Mouse (Mus musculus): ENCODE results near the gene Bbs10.
A peak's percentile ranks its signal among the peaks of the same experiment; 100 is the strongest.

Gene Bbs10

DNA sequence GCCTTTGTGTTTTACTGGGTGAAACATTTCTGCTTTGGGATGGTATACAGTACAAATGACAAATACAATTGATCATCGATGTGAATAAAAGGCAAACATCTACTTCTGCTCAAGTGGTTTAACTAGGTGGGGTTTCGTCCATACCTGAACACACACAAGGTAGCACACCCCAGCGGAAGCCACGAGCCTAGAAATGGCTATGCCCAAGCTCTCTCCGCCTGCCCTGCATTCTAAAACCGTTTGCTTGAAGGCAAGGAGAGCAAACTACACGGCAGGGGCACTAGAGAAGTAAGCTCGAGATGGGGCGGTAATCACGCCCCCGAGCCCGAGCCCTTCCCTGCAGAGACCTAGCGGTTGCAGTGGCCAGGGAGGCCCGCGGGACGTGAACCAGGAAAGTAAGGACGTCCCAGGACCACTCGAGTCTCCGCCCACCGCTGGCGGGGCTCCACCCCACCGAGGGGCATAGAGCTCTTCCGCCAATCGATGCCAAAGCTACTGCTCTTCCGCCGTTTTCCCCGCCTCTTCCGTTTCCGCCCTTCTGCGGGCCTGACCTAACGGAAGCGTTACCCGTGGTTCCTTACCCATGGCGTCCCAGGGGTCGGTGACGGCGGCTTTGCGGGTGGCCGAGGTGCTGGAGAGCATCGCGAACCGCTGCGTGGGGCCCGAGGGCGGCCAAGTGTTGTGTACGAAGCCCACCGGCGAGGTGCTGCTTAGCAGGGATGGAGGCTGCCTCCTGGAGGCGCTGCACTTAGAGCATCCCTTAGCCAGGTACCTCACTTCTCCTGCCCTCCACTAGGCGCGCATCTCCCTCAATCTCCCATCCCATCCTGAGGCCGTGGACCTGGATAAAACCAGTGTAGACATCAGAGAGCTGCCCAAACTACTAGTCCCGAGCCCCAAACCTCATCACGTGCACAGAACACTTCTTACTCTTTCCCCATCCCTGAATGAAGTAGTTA is at the start of gene Bbs10:
TSS of gene Bbs10 (plus strand) at position 540 of the 959 bp plus-strand sequence.
- peak; percentile 99 for DNase-seq (ENCODE audit: low read depth, low spot score)

DNA sequence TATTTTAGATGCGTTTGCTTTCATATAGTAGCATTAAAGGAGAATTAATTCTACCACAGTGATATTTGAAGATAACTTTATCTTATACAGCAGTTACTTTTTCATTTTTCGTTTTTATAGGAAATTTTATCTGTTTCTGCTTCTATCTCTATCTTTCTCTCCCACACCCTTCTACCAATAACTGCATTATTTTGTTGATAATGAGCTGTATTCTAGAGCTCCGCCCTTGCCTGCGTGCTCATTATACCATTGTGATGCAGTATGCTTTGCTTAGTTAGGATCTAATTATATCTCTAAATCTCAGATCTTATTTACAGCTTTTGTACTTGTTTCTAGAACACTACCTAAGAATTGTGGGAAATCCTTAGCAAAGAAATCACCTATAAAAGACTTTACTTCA is 48.3 kb upstream of the Bbs10 start:
- no peak for DNase-seq (ENCODE audit: low read depth, low spot score)

DNA sequence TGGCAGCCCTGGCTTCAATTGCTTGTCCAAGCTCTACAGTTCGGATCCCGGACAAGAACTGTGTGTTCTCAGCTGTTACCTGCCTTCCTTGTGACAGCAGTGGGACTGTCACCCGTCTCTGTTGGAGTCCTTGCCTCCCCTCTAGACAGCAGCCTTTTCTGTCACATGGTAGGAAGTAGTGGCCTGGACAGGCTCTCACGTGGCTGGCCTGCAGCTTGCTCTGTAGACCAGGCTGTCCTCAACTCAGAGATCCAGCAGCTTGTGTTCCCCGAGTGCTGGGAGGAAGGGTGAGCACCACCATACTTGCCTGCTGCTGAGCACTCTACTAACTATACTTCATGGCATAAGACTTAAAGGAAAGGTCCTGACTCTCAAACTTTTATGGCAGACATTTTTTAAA is 46.8 kb upstream of the Bbs10 start:
- no peak for DNase-seq (ENCODE audit: low read depth, low spot score)

DNA sequence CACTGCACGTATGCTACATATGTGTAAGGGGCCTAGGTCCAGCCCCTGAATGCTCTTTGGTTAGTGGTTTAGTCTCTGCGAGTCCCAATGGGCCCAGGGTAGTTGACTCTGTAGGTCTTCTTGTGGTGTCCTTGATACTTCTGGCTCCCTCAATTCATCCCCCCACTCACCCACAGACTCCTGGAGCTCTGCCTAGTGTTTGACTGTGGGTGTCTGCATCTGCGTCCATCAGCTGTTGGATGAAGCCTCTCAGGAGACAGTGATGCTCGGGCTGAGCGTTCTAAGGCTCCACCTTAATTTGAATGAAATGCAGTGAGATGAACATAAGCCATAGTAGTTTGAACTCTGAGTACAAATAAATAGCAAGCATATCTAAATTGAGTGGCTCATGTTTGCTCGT is 43.3 kb upstream of the Bbs10 start:
- no peak for DNase-seq (ENCODE audit: low read depth, low spot score)

DNA sequence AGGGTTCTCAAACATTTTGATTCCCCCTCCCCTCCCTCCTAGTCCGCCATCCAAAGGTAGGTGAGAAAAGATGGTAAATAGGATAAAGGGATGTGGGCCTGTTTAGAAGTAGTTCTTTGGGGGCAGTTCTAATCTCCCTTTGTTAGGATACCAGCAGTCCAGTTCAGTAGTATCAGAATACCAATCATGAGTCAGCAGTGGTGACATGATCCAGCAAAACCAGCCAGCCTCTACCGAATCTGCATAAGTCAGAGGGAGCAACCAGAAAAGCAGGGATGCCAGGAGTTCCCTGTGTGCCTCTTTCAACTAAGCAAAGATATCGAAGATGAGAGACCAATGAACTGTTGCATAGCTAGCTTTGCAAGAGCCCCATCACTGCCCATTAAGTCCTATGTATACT is 42.3 kb upstream of the Bbs10 start:
- DNase-seq (ENCODE audit: low read depth, low spot score): no peak

DNA sequence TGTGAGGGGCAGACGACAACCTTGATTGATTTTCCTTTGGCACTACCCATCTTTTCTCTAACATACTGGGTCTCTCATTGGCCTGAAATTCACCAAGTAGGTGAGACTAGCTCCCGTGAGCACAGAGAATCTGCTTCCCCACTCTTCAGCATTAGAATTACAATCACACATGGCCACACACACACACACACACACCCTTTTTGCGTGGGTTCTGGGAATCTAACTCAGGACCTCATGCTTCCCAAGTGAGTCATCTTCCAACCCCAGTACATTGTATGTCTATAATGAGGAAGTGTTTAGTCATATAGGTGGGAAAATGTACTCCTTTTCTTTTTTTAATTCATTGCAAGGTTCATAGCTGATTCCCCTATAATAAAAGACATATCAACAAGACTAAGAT is 41.1 kb upstream of the Bbs10 start:
- DNase-seq (ENCODE audit: low read depth, low spot score): no peak

DNA sequence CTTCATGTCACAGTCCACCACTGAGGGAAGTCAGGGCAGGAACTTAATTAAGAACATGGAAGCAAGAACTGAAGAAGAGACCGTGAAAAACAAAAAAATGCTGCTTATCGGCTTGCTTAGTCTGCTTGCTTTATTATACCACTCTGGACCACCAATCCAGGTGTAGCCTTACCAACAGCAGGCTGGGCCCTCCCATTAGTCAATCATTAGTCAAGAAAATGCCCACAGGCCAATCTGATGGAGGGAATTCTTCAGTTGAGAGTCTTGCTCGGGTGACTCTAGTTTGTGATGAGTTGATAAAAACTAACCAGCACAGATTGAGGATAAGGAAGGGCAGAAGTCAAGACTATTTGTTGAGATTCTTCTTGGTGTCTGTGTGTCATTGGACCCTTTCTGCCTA is 40.2 kb upstream of the Bbs10 start:
- DNase-seq (ENCODE audit: low read depth, low spot score): no peak

DNA sequence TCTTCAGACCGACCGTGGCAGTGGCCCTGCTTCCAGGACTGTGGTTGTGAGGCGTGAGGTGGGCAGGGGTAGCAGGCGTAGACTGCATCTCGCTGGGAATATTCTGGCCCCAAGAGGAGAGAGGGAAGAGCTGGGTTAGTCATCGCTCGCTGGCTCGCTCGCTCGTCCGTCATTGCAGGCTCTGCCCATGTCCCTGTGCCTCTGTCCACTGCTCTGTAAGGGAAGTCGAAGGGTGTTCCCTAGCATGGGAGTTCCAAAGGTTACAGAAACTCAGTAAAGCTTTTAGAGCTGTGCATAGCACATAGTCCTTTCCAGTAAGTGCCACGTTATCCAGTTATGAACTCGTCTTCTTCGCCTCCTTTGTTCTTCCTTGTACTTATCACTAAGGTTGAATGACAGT is 26.8 kb upstream of the Bbs10 start:
- no peak for DNase-seq (ENCODE audit: low read depth, low spot score)

DNA sequence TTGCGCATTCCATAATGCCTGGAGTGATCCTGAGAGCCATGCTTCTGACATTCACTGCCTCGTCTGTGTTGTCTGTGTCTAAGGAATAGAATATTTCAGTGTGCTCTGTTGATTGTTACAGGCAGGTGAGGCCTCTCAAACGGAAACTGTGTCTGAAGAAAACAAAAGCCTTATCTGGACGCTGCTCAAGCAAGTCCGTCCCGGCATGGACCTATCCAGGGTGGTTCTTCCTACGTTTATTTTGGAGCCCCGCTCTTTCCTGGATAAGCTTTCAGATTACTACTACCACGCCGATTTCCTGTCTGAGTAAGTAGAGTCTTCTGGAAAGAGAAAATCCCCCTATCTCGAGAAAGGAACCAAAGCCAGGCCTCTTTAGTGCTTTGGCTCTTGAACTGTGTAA is 25.6 kb upstream of the Bbs10 start:
- DNase-seq (ENCODE audit: low read depth, low spot score): no peak

DNA sequence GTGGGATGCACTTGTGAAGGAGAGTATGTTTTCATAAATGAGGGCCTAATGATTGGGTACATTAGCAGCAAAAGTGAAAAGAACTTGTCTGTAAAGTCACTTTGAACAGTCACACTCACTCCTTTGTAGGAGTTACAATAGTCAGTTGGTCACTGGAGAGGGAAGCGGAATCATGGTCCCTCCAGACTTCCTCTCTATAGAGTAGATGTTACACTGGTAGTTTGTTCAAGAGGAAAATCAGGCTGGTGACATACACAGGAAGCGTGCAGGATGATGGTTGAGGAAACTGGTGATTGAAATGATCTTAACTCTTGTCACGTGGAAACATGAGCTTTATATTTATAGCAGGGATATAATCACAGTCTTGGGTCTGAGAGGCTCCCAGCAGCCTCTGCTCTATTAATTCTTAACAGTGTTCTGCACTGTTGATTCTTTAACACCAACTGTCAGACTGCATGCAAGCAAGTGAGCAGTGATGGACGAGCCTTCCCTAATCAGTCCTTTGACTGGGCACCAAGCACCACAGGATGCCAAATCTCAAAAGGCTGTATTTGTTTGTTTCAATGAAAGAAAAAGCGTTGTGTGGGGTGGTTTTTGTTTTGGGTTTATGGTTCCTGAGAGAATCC is 24.9 kb upstream of the Bbs10 start:
- no peak for DNase-seq (ENCODE audit: low read depth, low spot score)

DNA sequence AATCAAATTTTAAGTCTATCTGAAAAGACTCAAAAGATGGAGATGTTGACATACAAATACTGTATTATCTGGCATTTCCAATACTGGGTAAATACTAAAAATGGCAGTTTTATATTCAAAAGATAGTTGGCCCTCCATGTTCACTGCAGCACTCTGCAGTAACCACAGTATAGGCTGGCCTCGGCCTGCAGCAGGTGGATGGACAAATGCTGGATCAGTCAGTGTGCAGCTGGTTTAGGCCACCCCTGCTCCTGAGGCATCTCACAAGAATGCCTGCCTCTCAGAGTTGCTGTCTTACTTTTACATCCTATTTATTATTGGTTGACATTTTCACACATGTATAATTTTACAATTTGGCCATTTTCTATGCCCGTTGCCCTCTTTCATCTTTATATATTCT is 22.7 kb upstream of the Bbs10 start:
- DNase-seq (ENCODE audit: low read depth, low spot score): no peak

DNA sequence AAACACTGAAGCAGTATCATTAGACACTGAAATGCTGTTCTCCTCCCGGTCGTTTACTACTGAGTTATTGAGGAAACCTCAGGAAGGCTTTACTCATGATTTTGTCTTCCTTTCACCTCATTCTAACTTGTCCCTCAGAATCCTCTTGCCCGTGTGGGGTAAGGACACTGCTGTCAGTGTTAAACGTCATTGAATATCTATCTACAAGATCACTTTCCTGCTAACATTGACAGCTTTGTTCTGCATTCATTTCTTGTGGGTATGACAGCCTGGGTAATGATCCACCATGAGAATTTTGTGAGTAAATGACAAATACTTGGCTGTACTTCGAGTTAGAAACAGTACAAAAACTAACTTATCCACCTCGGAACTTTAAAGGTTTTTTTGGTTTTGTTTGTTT is 848 bp upstream of the Bbs10 start:
- DNase-seq (ENCODE audit: low read depth, low spot score): no peak

DNA sequence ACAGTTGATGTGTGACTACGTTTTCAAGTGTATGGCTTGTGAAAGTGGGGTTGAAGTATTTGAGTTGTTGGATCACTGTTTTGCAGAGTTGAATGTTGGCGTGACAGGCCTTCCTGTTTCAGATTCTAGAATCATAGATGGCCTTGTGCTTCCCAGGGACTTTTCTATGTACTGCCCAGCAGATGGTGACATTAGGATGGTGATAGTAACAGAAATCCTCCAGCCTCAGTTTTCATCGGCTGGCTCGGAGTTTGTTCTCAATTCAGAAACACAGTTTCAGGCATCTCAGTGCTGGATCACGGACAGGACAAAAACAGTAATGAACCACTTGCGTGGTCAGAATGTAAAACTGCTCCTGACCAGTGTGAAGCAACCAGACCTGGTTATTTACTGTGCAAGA is 1.1 kb downstream of the Bbs10 start:
- DNase-seq (ENCODE audit: low read depth, low spot score): peak; percentile 34

DNA sequence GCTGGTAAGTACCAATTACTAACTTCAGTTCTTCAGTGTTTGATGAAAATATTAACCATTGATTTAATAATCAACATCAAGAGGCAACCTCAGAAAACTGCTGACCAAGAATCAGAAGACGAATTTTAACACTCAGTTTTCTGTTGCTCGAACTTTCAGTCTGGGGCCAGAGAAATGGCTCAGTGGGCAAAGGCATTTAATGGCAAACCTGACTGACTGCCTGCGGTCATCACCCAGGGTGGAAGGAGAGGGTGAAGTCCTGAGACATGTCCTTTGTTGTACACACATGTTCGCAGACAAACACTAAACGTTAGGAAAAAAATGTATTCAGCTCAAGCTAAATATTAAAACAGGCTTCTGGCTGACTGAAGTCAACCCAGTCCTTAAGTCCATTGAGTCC is 2.6 kb downstream of the Bbs10 start:
- no peak for DNase-seq (ENCODE audit: low read depth, low spot score)

DNA sequence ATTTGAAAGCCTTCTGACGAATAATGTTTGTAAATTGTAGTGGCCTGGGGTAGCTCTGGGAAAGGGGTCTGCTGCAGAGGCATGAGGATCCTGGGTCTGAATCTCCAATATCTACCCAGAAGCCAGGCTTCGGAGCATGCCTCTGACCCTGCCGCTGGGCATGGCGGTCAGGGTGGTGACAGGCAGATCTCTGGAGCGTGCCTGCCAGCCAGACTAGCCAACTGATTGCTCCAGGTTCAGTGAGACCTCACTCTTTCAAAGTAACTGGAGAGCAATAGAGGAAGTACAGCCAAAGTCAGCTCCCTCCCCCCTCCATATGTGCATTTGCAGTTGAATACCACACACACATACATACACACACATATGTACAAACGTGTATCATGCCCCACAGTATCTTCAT is 4.0 kb downstream of the Bbs10 start:
- DNase-seq (ENCODE audit: low read depth, low spot score): no peak

DNA sequence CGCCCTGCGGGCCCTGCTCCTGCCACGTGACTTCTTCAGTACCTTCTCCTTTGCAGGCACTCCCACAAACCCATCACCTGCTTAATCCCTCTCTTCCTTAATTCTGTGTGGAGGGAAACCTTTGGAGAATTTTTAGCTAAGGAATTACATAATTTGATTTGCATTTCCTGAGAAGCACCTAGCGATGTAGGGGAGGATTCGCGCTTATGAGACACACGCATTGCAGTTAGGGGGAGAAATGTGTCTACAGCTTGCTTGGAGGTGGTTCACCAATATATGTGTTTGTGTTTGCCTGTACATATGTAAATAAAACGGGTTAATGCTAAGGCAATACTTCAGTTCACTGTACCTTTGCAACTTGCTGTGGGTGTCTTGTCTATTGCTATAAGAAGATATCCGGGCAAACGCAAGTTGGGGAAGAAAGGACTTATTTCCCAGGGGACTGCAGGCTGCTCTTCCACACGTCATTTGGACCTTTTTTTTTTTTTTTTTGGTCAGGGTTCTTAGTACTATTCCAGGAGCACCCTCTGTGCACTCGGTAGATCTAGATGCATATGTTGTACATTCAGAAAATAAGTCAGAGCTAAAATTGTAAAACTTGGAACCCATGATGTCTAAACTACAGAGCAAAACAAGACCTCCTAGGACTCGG is 10.5 kb downstream of the Bbs10 start:
- DNase-seq (ENCODE audit: low read depth, low spot score): no peak

DNA sequence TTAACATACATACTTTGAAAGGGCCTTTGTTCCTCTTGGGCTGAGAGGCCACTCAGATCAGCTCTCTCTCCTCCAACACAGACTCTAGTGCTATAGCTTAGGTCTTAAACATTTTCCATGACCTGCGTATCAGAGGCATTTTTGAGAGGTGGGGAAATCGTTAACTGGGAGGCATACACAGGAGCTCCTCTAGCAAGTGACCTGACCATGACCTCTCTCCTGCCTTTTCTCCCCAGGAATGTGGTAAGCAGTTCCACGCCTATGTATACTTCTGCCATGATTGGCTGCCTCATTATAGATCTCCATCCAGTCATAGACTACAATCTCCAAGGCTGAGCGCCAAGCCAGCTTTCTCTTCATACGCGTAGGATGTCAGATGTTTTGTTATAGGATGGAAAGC is 14.8 kb downstream of the Bbs10 start:
- DNase-seq (ENCODE audit: low read depth, low spot score): peak; percentile 65

DNA sequence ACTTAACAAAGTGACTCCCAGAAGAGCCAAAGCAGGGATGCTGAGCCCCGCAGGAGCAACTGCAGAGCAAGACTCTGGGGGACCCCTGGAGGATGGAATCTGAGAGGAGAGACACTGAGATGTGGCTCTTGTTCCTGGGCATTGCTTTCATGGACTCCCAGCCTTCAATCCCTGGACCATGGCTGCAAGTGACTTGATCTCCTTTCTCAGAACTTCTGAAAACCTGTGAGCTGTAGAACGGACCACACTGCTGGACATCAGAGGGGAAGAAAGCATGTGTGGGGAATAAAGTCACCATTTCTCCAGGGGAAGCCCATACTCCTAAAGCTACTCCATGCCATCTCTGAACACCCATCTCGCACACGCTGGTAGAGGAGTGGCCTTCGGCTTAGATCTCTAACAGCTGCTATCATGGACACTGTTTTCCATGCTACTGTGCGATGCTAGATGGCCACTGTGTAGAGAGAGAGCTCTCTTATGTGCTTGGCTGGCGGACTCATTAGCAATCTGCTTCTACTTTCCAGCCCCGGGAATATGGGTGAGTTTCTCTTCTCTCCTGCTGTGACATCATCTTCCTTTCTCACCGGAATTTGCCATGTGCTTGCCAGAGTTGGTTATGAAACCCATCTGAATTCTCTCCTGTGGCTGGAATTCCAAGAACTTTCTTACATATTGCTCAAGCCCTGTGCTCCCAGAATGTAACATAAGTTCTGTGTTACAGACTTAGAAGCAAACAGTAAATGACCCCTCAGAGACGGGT is 16.3 kb downstream of the Bbs10 start:
- no peak for DNase-seq (ENCODE audit: low read depth, low spot score)

DNA sequence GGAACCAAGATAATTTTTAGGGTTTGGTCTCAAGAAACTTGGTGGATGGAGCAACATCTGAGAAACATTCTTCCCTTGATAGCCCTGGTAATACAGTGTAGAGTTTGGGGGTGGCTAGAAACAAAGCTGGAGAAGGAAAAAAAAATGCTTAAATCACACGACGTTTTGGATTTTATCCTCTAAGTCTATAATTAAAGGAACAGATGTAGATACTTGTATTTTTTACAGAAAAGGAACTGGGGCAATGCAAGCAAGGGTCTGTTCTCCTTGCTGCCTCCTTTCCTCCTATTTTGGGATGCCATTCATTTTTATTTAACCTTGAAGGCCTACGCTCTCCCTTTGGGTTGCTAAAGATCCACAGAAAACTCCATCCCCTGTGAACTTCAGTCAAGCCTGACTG is 17.5 kb downstream of the Bbs10 start:
- no peak for DNase-seq (ENCODE audit: low read depth, low spot score)

DNA sequence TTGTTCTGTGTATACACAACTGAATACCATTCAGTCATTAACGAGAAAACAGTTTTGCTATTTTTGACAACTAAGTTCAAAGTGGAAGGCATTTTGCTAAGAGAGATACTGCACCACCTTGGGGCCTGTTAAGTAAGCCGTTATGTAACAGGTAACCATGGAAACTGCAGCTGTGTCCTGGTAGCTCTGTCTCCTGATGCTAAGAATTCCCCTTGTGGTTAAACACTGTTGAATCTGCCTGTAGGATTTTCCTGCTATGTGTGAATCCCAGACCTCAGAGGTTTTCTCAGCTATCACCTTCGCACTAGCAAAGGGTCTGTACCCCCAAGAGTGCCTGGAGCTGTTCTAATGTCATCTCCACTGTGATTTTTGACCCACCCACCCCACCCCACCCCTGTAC is 19.5 kb downstream of the Bbs10 start:
- DNase-seq (ENCODE audit: low read depth, low spot score): peak; percentile 58

DNA sequence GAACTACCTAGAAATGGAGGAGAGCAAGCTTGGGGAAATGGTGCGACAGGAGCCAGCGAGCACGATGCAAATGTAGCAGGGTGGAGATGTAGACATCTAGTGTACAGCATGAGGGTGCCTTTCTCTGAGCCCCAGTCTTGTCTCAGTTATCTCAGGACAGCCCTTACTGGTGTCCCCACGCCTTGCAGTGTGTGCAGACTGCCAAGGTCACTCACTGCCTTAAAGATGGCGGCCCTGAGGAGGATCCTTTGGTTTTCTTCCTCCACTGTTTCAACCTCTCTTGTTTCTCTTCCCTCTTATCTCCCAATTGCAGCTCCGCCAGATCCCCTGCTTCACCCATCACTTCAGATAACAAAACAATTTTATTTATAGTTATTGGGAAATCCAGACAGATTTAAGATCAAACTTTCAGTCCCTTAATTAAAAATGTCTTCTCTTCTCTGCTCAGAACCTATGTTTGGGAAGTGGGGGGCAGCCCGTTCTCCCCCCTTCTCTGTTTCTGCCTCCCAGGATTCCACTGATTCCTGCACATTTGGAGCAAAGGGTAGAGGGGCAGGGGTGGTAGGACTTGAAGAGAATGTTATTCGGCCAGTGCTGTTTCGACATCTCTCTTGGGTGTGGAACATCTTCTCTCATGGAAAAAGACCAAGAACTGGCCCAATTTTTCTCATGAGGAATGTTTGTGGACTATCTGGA is 20.5 kb downstream of the Bbs10 start:
- no peak for DNase-seq (ENCODE audit: low read depth, low spot score)

All from ZHBTc4 (cell line).